Mouse (Mus musculus) adrenal gland, postnatal 4 days (tissue): ENCODE measurements around the gene Foxj1. TPM values are rescaled to one million over a fixed set of nuclear protein-coding genes. Genes with fewer than 3 reads are reported as not detected.

Experiments
- DNase-seq, 2 experiments: peaks; one replicate each; pipeline ENCODE4 v3.0.0; 2021 to 2022; ENCODE audit warnings: low spot score in 2 of 2, mixed read lengths in 2 of 2
- total RNA-seq, 2 experiments: library from RNA; stranded (reverse); gene quantifications; 2 replicates each; pipeline ENCODE4 v1.2.3; 2021

Foxj1 gene
- total RNA-seq, 2 experiments from 2014 or later = 0.37 to 0.90 TPM

GRCm38 (mm10) chr11:116306126-116306982, 28.8 kb downstream of the Foxj1 start:
- DNase-seq = peak; percentile 86 to 90

DNA sequence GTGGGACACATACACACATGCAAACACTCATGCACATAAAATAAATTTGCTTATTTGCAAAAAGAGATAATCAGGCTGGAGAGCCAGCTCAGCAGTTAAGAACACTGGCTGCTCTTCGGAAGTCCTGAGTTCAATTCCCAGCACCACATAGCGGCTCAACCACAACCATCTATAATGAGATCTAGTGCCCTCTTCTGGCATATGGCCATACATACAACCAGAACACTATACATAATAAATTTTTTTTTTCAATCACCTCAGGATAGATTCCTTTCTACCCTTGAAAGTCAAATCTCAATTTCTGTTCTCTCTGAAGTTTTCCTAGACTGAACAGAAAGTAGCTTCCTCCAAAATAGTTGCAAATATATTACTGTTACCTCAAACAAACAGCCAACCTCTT, 29.8 kb downstream of the Foxj1 start:
- DNase-seq = no peak

GRCm38 (mm10) chr11:116298621-116299020, 36.6 kb downstream of the Foxj1 start:
- no peak for DNase-seq

GRCm38 (mm10) chr11:116298221-116298620, 37.0 kb downstream of the Foxj1 start:
- DNase-seq = no peak

- DNase-seq = no peak
These were observed 38.2 kb downstream of the Foxj1 start for GRCm38 (mm10) chr11:116297017-116297416.

DNA sequence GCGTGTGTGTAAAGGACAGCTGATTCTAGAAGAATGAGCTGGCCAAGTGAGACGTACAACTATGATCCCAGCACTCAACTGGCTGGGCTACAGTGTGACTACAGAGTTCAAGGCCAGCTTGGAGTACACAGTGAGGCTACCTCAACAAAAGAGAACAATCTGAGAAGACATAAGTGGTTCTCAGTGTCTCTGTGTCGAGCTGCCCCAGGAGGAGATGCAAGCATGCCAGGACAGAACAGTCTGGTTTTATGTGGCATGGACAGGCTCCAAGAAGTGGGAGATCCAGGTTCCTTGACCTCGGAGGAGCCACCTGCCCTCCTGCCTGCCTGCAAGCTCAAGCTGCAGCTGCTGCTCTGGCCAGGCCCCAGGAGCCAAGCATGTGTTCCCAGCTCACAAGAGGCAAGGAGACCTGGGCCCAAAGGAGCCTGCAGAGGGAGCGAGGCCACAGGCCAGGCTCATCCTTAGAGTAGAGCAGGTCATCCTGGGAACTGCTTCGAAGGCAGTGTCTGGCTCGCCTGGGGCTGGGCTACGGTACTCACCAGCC, 38.9 kb downstream of the Foxj1 start:
- DNase-seq = no peak

DNA sequence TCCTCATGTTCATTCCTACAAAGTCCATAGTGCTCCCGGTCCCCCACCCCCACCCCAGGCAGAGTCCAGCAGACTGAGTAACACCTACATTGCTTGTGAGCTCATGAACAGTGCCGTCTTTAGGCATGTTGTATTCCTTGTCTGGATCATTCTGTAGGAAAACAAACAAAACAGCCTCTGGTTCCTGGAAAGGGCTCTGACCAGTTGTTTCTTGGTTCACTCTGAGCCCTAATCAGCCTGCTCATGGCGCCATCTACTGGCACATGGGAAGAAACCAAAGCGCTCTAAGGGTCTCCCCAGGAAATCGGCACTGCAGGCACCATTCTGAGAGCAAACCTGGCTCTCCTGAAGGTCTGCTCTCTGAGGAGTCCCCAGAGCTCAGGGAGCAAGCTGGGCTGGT, 40.9 kb downstream of the Foxj1 start:
- DNase-seq = peak in 1 of 2 experiments; percentile 35

- no peak for DNase-seq
These were observed 41.6 kb downstream of the Foxj1 start for GRCm38 (mm10) chr11:116293538-116294137.

DNA sequence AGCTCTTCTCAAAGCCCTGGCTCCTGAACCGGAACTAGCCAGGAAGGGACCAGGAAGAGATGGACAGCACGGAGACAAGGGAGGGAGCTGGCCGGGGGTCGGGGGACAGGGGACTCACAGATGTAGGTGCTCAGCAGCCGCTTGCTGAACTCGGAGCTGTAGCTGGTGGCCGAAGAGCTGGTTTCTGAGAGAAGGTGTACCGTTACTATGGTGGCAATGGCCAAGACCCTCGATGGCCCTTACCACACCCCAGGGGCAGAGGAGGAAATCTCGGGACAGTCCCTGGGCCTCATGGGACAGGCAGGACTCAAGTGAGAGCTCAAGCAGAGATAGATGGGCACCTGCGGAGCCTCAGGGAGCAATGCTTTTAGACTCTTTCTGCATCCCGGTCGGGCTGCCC, 42.8 kb downstream of the Foxj1 start:
- no peak for DNase-seq

- DNase-seq = no peak
These were observed 44.6 kb downstream of the Foxj1 start for GRCm38 (mm10) chr11:116290556-116290955.

- DNase-seq = no peak
These were observed 47.8 kb downstream of the Foxj1 start for GRCm38 (mm10) chr11:116287351-116287750.

DNA sequence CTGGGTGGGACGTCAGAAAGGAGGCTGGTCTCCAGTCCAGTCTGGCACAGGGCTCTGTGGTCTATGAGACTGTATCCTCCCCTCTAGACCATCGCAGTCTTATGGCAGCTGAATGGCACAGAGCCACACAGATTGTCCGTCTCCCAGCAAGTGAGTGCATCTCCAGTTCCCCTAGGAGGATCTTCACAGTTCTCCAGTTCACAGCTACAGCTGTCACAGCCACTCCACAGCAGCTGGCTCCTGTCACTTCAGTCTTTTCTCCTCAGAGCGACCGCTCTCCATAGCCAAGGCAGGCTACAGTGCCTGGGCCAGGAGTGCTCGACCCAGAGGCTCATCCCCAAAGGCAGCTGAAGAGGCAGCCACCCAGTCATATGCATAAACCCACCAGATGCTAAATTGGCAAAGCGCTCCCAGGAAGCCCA, 49.4 kb downstream of the Foxj1 start:
- DNase-seq = no peak

DNA sequence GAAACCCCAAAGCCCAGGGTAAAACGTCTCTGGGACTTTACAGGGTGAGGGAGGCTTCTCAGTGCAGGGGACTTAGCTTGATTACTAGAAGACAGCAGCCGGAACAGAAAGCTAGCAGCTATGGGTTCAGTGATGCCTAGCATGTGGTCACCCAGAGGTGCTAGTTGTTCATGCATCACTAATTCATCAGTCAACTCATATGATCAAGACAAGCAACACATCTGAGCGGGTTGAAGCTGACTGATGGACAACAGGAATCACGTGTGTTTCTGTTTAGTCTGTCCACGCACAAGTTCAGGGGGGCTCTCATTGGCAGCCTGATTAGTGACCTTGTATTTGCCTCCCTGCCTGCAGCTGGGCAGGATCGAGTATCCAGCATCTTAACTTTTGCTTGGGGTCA, 51.2 kb downstream of the Foxj1 start:
- DNase-seq = no peak

DNA sequence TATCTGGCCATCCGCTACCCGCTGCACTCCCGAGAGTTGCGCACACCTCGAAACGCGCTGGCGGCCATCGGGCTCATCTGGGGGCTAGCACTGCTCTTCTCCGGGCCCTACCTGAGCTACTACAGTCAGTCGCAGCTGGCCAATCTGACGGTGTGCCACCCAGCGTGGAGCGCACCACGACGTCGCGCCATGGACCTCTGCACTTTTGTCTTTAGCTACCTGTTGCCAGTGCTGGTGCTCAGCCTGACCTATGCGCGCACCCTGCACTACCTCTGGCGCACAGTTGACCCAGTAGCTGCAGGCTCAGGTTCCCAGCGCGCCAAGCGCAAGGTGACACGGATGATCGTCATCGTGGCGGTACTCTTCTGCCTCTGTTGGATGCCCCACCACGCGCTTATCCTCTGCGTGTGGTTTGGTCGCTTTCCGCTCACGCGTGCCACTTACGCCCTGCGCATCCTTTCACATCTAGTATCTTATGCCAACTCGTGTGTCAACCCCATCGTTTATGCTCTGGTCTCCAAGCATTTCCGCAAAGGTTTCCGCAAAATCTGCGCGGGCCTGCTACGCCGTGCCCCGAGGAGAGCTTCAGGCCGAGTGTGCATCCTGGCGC, 52.2 kb downstream of the Foxj1 start:
- DNase-seq = no peak

GRCm38 (mm10) chr11:116282089-116282488, 53.1 kb downstream of the Foxj1 start:
- no peak for DNase-seq

DNA sequence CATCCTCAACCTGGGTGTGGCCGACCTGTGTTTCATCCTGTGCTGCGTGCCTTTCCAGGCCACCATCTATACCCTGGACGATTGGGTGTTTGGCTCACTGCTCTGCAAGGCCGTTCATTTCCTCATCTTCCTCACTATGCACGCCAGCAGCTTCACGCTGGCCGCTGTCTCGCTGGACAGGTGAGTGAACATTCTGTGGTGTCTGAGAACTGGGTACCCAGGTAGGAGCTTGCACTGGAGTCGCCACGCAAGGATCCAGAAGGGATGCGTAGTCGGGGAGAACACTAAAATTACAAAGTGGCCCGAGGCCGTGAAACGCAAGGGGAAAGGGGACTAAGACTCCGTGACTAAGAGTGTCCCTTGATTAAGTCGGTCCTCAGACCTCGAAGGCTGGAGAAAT, 53.5 kb downstream of the Foxj1 start:
- DNase-seq = no peak

GRCm38 (mm10) chr11:116280751-116281663, 54.2 kb downstream of the Foxj1 start, which contains the start of gene Galr2:
Gene Galr2 (plus strand): TSS chr11:116280939.
- DNase-seq = no peak
